Mouse (Mus musculus): Measurements from ENCODE around the gene Hephl1. TPM values are rescaled to one million over a fixed set of nuclear protein-coding genes. Genes with fewer than 3 reads are reported as not detected.

Gene Hephl1
- polyA plus RNA-seq (2012; ENCODE audit: insufficient read depth, low replicate concordance) = not detected in 2 replicates

DNA sequence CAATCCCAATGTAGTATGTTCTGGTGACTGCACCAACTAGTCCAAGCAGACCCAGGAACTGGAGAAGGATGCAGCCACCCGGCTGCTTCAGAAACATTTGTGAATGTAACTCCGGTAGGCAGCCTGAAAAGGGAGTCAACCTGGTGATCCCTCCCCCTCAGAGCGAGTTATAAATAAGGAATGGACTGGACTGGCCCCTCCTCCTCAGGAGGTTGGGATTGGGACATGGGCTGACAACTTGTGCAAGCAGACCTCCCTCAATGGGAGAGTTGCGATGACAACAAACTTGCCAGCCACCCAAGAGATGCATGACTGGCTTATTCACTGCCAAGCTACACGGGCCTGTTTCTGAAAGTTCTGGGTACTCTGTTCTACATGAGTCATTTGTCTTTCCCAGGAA is at the start of gene Hephl1:
TSS of gene Hephl1 (minus strand) at position 101 of the 400 bp plus-strand sequence.
- no peaks in the 10 kb centered on the region for H3K9me3 ChIP-seq
- TF ChIP-seq GATA1 (IDR thresholded peaks at IDR 0.05; ENCODE audit: borderline replicate concordance, low read length) = no peak
- TF ChIP-seq FLI1 (IDR thresholded peaks at IDR 0.05; ENCODE audit: low read length) = no peak
- H3K27me3 ChIP-seq (replicated peaks) = peaks cover 17% of the 10 kb centered on the region

DNA sequence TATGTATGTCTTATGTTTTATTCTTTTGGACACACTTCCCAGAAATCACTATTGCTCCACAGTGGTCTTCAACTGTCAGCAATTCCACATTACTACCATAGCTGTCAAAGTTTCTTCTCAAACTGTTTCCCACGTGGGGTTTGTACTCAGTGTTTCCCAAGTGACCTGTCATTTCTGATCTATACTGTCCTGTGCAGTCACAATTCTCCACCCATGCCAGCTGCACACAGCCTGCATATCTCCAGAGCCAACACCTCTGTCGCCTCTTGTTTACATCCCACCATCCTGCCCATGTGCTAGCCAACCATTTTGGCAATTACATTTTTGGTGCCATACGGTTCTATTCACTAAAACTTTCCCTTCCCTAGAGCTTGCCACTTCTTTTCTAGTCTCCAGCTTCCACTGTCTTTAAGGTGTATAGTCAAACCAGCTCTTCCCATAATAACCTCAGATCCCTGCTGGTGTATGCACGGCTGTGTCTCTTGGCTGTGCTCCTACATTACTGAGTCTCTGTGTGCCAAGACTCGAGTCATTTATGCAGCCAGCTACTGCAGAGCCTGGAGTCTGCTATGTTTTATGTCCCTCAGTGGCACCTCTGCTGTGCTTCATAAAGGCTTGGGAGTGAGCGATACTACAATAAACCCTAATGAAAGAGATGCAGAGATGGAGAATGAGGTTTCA is 37.5 kb upstream of the Hephl1 start:
- Histone ChIP-seq H3K36me3 (replicated peaks; ENCODE audit: low read length) (no peaks in the 10 kb centered on the region), H3K27me3 (replicated peaks) (no peaks in the 10 kb centered on the region), H3K4me3 (replicated peaks) (no peak overlapping the region), H3K9me3 (peaks cover 3% of the 10 kb centered on the region; the same call in 1 of the 2 replicates), H3K4me1 (no peaks in the 10 kb centered on the region)
- no peak for TF ChIP-seq FLI1 (IDR thresholded peaks at IDR 0.05; ENCODE audit: low read length)
- TF ChIP-seq GATA1 (IDR thresholded peaks at IDR 0.05; ENCODE audit: borderline replicate concordance, low read length) = no peak

More for the DNA sequence above, at the start of gene Hephl1:
- H3K4me1 ChIP-seq = no peaks in the 10 kb centered on the region
- no peak within 1 kb of the TSS for H3K4me3 ChIP-seq (replicated peaks)
- H3K36me3 ChIP-seq (replicated peaks; ENCODE audit: low read length) = no peaks in the 10 kb centered on the region

- peaks cover 9% of the 10 kb centered on the region; the same call in 1 of the 2 replicates for H3K9me3 ChIP-seq
- no peaks in the 10 kb centered on the region for H3K4me1 ChIP-seq
- peaks cover 7% of the 10 kb centered on the region for H3K27me3 ChIP-seq (replicated peaks)
- no peaks in the 10 kb centered on the region for H3K36me3 ChIP-seq (replicated peaks; ENCODE audit: low read length)
- TF ChIP-seq FLI1 (IDR thresholded peaks at IDR 0.05; ENCODE audit: low read length) = no peak
- no peak for TF ChIP-seq GATA1 (IDR thresholded peaks at IDR 0.05; ENCODE audit: borderline replicate concordance, low read length)
- H3K4me3 ChIP-seq (replicated peaks) = no peak overlapping the region
Observed at GRCm38 (mm10) chr9:15140546-15140945, 28.6 kb upstream of the Hephl1 start.

GRCm38 (mm10) chr9:15125897-15126296 is 14.0 kb upstream of the Hephl1 start:
- TF ChIP-seq GATA1 (IDR thresholded peaks at IDR 0.05; ENCODE audit: borderline replicate concordance, low read length) (no peak), FLI1 (IDR thresholded peaks at IDR 0.05; ENCODE audit: low read length) (no peak)
- H3K36me3 ChIP-seq (replicated peaks; ENCODE audit: low read length) = no peaks in the 10 kb centered on the region
- no peaks in the 10 kb centered on the region for H3K4me1 ChIP-seq
- peaks cover 6% of the 10 kb centered on the region for H3K27me3 ChIP-seq (replicated peaks)
- H3K4me3 ChIP-seq (replicated peaks) = no peak overlapping the region
- no peaks in the 10 kb centered on the region for H3K9me3 ChIP-seq

DNA sequence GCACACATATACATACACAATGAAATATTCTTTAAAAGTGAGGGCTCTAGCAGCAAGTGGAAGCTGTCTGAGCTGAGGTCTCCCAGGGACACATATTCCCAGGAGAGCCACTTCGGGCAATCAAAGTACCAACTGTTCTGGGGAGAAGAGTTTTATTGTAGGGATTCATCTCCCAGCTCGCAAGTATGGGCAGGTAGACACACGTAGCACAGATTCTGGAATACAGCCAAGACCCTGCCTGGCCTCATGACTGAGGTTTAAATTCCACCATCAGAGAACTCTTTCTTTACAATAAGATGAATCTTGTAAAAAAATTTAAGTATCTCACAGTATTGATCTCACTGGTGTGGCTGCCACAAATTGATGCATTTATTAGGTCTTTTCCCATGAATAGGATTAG is 10.5 kb upstream of the Hephl1 start:
- H3K27me3 ChIP-seq (replicated peaks) = peaks cover 6% of the 10 kb centered on the region
- H3K36me3 ChIP-seq (replicated peaks; ENCODE audit: low read length) = no peaks in the 10 kb centered on the region
- no peak for TF ChIP-seq GATA1 (IDR thresholded peaks at IDR 0.05; ENCODE audit: borderline replicate concordance, low read length)
- TF ChIP-seq FLI1 (IDR thresholded peaks at IDR 0.05; ENCODE audit: low read length) = no peak
- H3K9me3 ChIP-seq = no peaks in the 10 kb centered on the region
- H3K4me3 ChIP-seq (replicated peaks) = no peak overlapping the region
- peaks cover 15% of the 10 kb centered on the region for H3K4me1 ChIP-seq

GRCm38 (mm10) chr9:15120841-15121358 is 9.0 kb upstream of the Hephl1 start:
- TF ChIP-seq FLI1 (IDR thresholded peaks at IDR 0.05; ENCODE audit: low read length) (no peak), GATA1 (IDR thresholded peaks at IDR 0.05; ENCODE audit: borderline replicate concordance, low read length) (no peak)
- peaks cover 12% of the 10 kb centered on the region for H3K27me3 ChIP-seq (replicated peaks)
- H3K4me1 ChIP-seq = peaks cover 15% of the 10 kb centered on the region
- H3K9me3 ChIP-seq = no peaks in the 10 kb centered on the region
- no peak overlapping the region for H3K4me3 ChIP-seq (replicated peaks)
- H3K36me3 ChIP-seq (replicated peaks; ENCODE audit: low read length) = no peaks in the 10 kb centered on the region

DNA sequence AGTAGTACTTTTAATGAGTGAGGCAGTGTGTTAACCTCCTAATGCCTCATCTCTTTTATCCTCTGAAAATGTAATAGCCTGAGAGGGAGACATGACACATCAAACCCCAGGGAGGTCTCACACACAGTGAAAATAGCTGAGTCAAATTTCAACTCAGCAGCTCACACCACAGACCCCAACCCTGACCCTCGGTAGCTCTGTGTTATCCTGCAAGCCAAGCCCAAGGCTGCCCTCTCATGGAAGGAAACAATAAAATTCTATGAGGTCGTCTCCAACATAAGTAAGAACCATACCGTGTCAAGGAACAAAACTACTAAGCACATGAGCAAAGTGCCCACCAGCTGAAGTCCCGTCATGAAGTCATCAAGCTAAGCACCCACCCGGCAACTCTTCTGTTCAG is 8.3 kb upstream of the Hephl1 start:
- TF ChIP-seq GATA1 (IDR thresholded peaks at IDR 0.05; ENCODE audit: borderline replicate concordance, low read length) = no peak
- no peak for TF ChIP-seq FLI1 (IDR thresholded peaks at IDR 0.05; ENCODE audit: low read length)
- H3K9me3 ChIP-seq = no peaks in the 10 kb centered on the region
- H3K4me1 ChIP-seq = peaks cover 15% of the 10 kb centered on the region
- no peaks in the 10 kb centered on the region for H3K36me3 ChIP-seq (replicated peaks; ENCODE audit: low read length)
- H3K27me3 ChIP-seq (replicated peaks) = peaks cover 12% of the 10 kb centered on the region
- H3K4me3 ChIP-seq (replicated peaks) = no peak overlapping the region

GRCm38 (mm10) chr9:15119515-15119914 is 7.6 kb upstream of the Hephl1 start:
- no peak overlapping the region for H3K4me3 ChIP-seq (replicated peaks)
- H3K27me3 ChIP-seq (replicated peaks) = peaks cover 12% of the 10 kb centered on the region
- peaks cover 15% of the 10 kb centered on the region for H3K4me1 ChIP-seq
- no peak for TF ChIP-seq FLI1 (IDR thresholded peaks at IDR 0.05; ENCODE audit: low read length)
- TF ChIP-seq GATA1 (IDR thresholded peaks at IDR 0.05; ENCODE audit: borderline replicate concordance, low read length) = no peak
- no peaks in the 10 kb centered on the region for H3K9me3 ChIP-seq
- no peaks in the 10 kb centered on the region for H3K36me3 ChIP-seq (replicated peaks; ENCODE audit: low read length)

DNA sequence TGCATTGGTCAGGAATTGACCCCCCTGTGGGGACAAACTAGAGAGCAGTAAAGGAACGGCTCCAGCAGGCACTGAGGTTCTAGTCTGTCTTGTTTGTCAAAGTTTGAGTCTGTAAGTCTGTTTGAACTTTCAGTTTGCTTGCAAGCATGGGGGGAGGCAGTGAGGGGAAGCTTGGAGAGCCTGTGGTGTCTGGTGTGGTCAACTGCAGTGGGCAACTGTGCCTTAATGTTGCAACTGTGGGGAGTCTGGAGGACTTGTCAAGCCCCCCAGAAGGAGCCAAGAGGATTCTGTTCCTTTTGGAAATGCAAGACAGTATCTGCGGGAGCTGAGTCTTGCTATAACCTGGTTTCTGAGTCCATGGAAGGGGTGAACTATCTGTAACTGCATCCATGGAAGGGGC is 4.3 kb upstream of the Hephl1 start:
- TF ChIP-seq GATA1 (IDR thresholded peaks at IDR 0.05; ENCODE audit: borderline replicate concordance, low read length) = no peak
- TF ChIP-seq FLI1 (IDR thresholded peaks at IDR 0.05; ENCODE audit: low read length) = no peak
- Histone ChIP-seq H3K9me3 (no peaks in the 10 kb centered on the region), H3K4me3 (replicated peaks) (no peak overlapping the region), H3K4me1 (peaks cover 15% of the 10 kb centered on the region), H3K36me3 (replicated peaks; ENCODE audit: low read length) (no peaks in the 10 kb centered on the region), H3K27me3 (replicated peaks) (peaks cover 11% of the 10 kb centered on the region)

DNA sequence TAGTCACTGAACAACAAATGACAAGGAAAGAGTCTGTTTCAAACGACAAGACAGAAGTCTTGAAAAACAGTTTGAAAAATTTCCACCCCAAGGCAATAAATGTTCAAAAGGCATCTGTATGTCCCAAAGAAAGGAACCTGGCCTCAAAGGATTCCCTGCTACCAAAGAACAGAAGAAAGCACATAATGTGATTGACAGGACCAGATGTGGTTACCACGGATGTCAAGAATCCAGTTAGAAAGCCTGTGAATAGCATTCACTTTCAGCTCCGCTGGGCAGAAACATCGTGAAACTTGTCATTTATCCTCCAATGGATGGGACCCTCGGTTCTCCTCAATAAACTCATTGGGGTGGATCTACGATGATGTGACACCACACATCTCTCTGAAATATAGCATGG is 2.2 kb upstream of the Hephl1 start:
- Histone ChIP-seq H3K4me1 (peaks cover under 1% of the 10 kb centered on the region; the same call in 1 of the 2 replicates), H3K36me3 (replicated peaks; ENCODE audit: low read length) (no peaks in the 10 kb centered on the region), H3K27me3 (replicated peaks) (peaks cover 12% of the 10 kb centered on the region), H3K4me3 (replicated peaks) (no peak overlapping the region), H3K9me3 (no peaks in the 10 kb centered on the region)
- TF ChIP-seq FLI1 (IDR thresholded peaks at IDR 0.05; ENCODE audit: low read length) = no peak
- no peak for TF ChIP-seq GATA1 (IDR thresholded peaks at IDR 0.05; ENCODE audit: borderline replicate concordance, low read length)
